Mouse (Mus musculus): Measurements from ENCODE around the gene Parpbp.

DNA sequence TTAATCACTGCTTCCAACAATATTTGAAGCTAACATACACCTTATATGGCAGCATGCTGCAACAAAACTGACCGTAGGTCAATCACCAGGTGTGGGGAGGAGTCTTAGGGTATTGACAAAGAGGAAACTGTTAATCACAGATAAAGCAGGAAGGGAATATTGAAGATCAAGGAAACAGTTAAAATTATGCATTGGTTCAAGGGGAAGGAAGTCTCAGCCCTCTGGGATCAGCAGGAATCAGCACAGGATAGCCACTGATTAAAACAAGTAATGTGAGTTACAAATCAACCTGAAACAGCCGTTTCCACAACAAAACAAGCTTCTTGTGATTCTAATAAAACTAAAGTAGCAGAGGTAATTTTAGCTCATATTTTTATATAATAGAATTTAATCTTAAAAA is 81.9 kb downstream of the Parpbp start:
- no peak for TF ChIP-seq MAFK (IDR thresholded peaks at IDR 0.05; ENCODE audit: insufficient read depth, low read depth, low read length)
- no peak for TF ChIP-seq ZC3H11A (IDR thresholded peaks at IDR 0.05; ENCODE audit: borderline replicate concordance, low read depth, low read length)
- no peak for TF ChIP-seq ZNF384 (IDR thresholded peaks at IDR 0.05; ENCODE audit: low read depth, low read length)
- TF ChIP-seq CHD2 (IDR thresholded peaks at IDR 0.05; ENCODE audit: low read depth, low read length) = no peak

All from ES-E14 (cell line).